Mouse (Mus musculus) heart, embryonic 14.5 days (tissue): ENCODE measurements at regions not wholly inside any gene's neighbourhood (a gene's known extent, or its start where the extent isn't known, plus 50 kb on each side); places are given as distances from the start of the nearest gene placed in this dataset.

Experiments
- ATAC-seq: fragments of 200-750 bp; cut with Nextera tagmentation; 2 replicates; pipeline ENCODE4 v1.8.0; 2017; ENCODE audit warnings: low read depth, moderate TSS enrichment; ENCODE audit not compliant: insufficient number of reproducible peaks, insufficient read depth, low FRiP score
- H3K27ac ChIP-seq, 2 experiments: fragments of 200-500 bp in 1 of 2; fragments of 300-500 bp in 1 of 2; sonication (generic) in 1 of 2; replicated peaks in 1 of 2; 2 replicates each; pipeline ENCODE4 v1.5.1; 2012 to 2014; ENCODE audit warnings: low read depth in 2 of 2, low read length in 2 of 2, control low read depth in 1 of 2, mild to moderate bottlenecking in 1 of 2, mixed read lengths in 1 of 2; ENCODE audit not compliant: control insufficient read depth in 1 of 2, insufficient read depth in 1 of 2
- H3K27me3 ChIP-seq: fragments of 300-500 bp; sonication (generic); 2 replicates; pipeline ENCODE4 v1.6.1; 2014; ENCODE audit warnings: mild to moderate bottlenecking, low read length, control low read depth; ENCODE audit not compliant: control insufficient read depth, insufficient read depth
- H3K36me3 ChIP-seq: fragments of 300-500 bp; sonication (generic); 2 replicates; pipeline ENCODE4 v1.6.1; 2014; ENCODE audit warnings: mild to moderate bottlenecking, control low read depth, low read length, mixed read lengths; ENCODE audit not compliant: control insufficient read depth, insufficient read depth
- H3K4me1 ChIP-seq, 2 experiments: fragments of 200-500 bp in 1 of 2; fragments of 300-500 bp in 1 of 2; sonication (generic) in 1 of 2; 2 replicates each; pipeline ENCODE4 v1.6.1; 2012 to 2014; ENCODE audit warnings: low read length in 2 of 2, control low read depth in 1 of 2, mixed read lengths in 1 of 2; ENCODE audit not compliant: control insufficient read depth in 2 of 2, insufficient read depth in 2 of 2
- H3K4me2 ChIP-seq: fragments of 300-500 bp; sonication (generic); 2 replicates; pipeline ENCODE4 v1.6.1; 2014; ENCODE audit warnings: mild to moderate bottlenecking, low read length
- H3K4me3 ChIP-seq, 2 experiments: fragments of 200-500 bp in 1 of 2; fragments of 300-500 bp in 1 of 2; sonication (generic) in 1 of 2; 2 replicates each; pipeline ENCODE4 v1.5.1; 2012 to 2014; ENCODE audit warnings: low read length in 2 of 2, mild to moderate bottlenecking in 2 of 2, control low read depth in 1 of 2, low read depth in 1 of 2, moderate library complexity in 1 of 2; ENCODE audit not compliant: control insufficient read depth in 1 of 2, insufficient read depth in 1 of 2
- H3K9ac ChIP-seq: fragments of 300-500 bp; sonication (generic); 2 replicates; pipeline ENCODE4 v1.6.1; 2014; ENCODE audit warnings: mild to moderate bottlenecking, low read length
- H3K9me3 ChIP-seq: fragments of 300-500 bp; sonication (generic); 2 replicates; pipeline ENCODE4 v1.6.1; 2016; ENCODE audit warnings: low read length, control low read depth; ENCODE audit not compliant: control insufficient read depth

DNA sequence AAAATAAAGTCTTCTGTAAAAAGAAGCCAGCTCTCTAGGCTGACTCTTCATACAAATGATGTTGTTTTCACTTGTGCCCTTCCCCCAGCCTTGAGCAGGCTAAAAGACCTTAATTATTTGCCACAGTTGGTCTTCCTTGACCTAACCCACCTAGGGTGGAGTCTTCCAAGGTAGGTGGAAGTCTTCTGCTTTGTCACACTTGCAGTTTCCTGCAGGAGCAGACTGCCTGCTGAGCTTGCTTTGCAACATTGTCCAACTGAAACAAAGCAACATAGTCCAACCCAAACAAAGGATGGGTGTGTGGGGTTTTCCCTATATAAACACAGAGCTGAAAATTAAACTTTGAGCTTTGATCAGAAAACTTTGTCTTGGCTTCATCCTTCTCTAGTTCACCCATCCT is 53.0 kb upstream of the Ppfia2 start:
- no peak for ATAC-seq
- Histone ChIP-seq H3K9ac (no peak overlapping the region), H3K4me3 (no peak overlapping the region), H3K36me3 (no peaks in the 10 kb centered on the region), H3K27me3 (no peaks in the 10 kb centered on the region), H3K9me3 (no peaks in the 10 kb centered on the region), H3K4me1 (no peaks in the 10 kb centered on the region), H3K27ac (no peak overlapping the region), H3K4me2 (no peak overlapping the region)
